Mouse (Mus musculus) telencephalon, adult 2 months (tissue): ENCODE measurements around the gene Sinhcaf.
"Not testable (repeated sequence)": the region's sequence is repeated elsewhere in the genome, so short reads cannot be mapped to it uniquely, and the experiment has no call there.

Experiments used
- DNase-seq: peaks from one replicate; pipeline ENCODE4 v3.0.0-alpha.2; 2011; ENCODE audit warnings: low read depth, low spot score

Sinhcaf gene

DNA sequence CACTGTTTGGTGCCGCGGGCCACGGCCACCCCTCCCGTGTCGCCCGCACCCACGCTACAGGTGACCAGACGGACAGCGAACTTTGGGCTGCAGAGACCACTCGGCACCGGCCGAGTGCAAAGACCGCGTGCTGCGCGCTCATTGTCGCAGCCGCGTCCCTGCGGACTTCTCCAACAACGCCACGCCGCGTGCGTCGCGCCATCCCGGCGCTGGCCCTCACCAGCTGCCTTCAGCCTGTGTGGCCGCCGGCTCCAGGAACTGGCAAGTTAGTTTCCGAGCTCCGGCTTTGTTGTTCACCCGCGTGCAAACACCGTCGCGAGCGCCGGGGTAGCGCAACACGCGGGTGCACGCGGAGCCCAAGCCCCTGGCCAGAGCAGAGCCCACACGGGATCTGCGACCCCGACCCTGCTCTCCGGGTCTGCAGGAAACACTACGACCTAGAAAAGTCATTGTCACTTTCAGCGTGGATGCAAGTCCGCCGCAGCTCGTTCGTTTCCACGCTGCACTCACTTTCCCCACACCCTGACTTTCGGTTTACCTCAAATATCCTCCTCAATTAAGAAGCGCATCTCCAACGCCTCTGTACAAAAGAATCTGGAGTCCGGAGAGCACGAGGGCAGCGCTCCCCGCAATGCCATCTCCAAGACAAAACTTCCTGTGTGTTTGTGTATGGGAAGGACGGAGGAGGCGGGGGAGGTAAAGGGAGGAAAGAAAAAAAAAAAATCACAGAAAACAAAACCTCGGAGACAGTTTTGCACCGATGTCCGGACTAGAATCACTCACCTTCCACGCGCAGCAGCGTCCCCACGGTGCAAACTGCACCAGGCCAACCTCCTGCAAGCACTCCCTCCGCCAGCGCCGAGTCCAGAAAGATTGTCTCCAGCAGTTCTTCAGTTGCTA, 508 bp downstream of the Sinhcaf start:
- no peak for DNase-seq

DNA sequence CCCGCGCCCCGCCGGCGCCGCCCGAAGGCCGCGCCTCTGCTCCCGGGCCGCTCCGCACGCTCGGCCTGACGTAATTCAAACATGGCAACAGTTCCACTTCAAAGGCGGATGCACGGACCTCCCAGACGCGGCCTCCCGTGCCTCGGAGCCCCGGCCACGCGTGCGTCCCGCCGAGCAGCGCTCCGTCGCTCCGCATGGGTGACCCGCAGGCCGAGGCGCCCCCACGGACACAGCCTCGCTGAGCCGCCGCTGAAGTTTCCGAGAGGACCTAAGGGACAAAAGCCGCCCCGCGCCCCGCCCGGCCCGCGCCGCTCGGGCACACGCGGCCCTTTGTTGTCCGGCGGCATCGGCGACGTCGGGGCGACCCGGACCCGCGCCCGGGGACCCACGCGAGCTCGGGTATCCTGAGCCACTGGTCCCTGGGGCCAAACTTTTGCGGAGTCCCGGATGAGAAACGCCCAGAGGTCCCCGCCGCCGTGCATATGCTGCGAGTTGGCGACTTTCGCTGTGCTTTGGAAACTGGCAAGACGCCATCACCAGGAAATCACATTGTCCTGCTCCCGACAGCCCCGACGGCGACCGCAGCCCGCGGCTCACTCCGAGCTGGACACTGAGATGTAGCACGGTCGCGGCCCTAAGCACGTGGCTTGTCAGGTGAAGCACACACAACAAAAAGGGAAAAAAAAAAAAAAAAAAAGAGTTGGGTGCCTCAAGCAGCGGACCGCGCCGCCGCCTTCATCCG, 1.3 kb downstream of the Sinhcaf start:
- DNase-seq = no peak

DNA sequence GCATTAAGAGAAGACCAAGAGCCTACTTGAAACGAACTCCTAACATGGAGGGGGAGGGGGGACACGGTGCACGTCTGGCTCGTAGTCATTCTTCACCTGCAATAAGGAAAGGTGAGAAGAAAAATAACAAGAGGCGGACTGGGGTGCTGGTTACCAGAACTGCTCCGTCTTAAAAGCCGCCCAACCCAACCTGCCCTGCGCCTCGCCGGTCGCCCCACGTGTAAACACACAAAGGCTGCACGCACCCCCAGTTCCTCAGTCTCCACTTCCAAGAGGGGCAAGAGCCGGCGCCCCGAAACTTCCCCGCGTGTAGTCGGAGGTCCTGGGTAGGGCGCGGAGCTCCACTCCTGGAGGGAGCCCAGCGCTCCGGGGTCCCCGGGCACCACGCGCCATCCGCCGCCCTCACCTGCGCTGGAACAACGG, 1.9 kb downstream of the Sinhcaf start:
- DNase-seq = no peak

DNA sequence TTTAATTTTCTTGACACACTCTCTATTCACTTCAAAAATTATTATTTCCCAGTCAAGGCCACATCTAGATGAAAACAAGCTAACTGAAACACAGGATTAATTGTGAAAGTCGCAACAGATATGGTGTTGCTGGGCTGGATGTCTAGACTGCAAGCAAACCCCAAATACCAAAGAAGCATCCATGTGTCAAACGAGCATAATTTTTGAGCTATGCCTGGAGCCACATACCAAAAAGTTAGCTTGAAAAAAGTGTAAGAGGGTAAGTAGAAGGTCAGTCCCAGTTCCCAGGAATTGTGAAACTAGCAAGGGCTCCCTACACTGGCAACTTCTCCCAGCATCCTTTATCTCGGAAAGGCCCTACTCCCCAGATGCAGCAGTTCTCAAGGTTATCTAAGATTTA, 2.6 kb downstream of the Sinhcaf start:
- DNase-seq = no peak

DNA sequence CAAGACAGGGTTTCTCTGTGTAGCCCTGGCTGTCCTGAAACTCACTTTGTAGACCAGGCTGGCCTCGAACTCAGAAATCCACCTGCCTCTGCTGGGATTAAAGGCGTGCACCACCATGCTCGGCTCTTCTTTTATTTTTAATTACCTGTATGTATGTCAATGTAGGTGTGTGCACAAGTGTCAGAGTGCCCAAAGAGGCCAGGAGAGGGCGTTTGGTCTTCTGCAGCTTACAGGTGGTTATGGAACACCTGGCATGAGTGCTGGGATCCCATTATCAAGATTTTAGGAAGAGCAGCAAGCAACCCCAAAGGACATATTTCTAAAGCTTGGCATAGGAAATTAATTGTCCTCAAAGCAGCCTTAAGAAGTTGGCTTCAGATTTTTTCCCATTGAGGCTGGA, 3.9 kb downstream of the Sinhcaf start:
- no peak for DNase-seq

DNA sequence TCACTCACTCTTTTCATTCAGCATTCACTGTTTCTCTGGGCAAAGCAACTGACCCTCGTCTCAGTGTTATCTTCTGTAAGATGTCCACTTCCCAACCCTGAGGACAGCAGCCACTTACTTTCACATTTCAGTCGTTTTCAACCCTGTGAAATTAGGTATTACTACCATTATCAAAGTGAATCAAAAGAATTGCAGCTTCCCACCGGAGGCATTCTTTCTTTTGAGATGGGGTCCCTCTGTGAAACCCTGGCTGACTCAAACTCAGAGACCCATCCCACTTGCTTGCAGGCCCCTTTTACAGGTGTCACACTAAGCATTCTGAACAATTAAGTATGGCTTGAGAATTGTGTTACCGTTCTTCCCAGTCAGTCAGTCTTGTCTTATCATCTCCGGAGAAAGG, 4.4 kb downstream of the Sinhcaf start:
- no peak for DNase-seq

DNA sequence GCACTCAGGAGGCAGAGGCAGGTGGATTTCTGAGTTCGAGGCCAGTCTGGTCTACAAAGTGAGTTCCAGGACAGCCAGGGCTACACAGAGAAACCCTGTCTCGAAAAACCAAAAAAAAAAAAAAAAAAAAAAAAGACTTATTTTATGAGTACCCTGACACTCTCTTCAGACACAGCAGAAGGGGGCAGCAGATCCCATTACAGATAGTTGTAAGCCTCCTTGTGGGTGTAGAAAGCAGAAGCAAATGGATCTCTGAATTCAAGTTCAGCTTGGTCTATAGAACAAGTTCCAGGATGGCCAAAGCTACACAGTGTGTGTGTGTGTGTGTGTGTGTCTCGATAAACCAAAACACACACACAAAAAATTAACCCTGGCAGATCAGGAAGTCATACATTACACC, 5.9 kb downstream of the Sinhcaf start:
- not testable (repeated sequence) for DNase-seq

DNA sequence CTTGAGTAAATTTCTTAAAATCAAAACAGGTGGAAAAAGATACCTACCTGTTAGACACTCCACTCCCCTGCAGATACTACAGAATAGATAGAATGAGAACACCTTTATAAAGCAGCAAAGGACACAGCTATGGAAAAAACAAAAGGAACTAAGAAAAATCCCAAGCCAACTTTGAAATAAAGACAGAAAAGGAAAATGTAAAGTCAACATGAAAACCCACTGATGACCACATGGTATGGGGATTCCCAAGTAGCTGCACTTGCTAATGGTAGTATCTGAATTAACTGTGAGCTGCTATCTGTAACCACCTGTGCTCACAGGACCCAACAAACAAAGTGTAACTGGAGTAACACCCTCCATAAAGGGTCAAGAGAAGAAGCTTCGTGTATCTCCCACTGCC, 8.6 kb downstream of the Sinhcaf start:
- DNase-seq = no peak

DNA sequence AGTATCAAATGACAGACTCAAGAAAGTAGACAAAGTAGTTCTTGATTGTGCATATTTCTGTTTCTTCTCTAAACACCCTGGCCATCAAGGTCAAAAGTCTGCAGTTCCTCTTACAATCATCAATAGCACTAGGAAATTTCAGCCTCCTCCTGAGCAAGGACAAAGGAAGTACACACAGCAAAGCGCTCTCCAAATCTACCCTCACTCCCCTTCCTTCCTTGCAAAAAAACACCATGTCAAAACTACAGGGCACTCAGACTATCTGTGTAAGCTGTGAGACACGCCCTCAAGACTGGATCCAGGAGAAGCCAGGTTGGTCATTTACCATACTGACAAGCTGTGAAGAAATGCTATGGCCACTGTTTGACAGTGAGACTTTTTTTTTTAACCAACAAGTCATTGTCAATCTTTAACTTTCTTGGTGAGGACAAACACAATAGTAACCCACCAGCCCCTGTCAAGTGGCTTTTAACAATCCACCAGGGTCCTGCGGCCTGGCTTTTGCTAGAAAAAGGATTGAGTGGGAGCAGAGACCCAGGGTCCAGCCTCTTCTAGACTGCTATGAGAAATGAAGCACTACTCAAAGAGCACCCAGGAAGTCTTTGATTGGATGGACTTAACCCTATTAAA, 11.2 kb downstream of the Sinhcaf start:
- DNase-seq = no peak

DNA sequence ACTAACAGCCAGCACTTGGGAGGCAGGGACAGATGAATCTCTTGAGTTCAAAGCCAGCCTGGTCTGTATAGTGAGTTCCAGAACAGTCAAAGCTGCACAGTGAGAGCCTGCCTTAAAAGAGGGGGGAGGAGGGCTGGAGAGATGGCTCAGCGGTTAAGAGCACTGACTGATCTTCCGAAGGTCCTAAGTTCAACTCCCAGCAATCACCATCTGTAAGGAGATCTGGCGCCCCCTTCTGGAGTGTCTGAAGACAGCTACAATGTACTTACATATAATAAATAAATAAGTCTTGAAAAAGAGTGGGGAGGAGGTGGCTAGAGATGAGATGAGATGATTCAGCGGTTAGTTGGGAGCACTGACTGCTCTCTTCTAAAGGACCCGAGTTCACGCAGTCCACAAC, 15.0 kb downstream of the Sinhcaf start:
- DNase-seq = no peak

DNA sequence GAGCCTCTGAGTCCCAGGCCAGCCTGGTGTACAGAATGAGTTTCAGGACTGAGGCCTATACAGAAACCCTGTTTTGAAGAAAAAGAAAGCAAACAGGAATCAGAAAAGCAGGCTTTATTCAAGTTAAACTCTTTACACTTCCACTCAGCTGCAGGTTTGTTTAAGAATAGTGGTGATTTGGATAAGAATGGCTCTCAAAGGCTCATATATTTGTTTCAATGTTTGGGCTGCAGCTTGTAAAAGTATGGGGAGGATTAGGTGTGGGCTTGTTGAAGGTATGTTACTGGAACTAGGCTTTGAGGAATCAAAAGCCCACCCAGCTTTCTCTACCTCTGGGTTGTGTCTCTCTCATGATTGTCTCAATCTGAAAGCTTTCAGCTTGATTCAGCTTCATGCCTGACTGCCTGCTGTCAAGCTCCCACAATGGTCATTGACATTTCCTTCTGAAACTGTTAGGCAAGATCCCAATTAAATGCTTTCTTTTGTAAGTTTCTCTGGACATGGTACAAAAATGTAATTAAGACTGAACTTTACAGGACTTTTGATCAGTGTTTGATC, 27.3 kb downstream of the Sinhcaf start:
- DNase-seq = no peak

DNA sequence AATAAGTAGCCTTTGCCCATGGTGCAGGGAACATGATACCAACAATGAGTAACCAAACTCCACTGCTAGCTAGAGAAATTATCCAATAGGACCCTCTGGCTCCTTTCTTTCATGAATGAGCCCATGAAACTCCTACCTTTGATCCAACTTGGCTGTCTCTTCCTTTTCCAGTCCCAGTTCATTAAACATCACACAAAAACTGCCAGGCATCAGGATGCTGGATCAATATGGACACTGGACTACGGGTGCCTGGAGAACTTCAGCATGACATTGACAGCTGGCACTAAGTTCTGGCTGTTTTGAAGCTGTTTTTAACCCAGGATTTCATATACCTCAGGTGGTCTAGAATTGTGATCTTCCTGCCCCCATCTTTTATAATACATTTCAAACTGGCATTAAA, 28.6 kb downstream of the Sinhcaf start:
- DNase-seq = no peak

DNA sequence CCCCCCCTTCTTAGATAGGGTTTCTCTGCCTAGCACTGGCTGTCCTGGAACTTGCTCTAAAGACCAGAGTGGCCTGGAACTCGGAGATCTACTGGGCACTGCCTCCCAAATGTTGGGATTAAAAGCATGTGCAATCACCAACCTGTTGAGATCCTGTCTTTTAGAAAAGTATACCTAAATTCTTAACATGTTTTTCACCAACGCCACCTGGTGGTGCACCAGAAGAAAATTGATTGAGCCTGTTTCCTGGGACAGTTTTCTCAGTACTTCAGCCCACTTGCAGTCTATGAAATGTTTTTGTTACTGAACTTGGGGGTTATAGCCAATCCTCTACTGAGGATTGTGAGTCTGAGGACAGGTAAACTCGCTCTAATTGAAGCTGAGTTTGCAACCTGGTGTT, 29.4 kb downstream of the Sinhcaf start:
- DNase-seq = no peak

DNA sequence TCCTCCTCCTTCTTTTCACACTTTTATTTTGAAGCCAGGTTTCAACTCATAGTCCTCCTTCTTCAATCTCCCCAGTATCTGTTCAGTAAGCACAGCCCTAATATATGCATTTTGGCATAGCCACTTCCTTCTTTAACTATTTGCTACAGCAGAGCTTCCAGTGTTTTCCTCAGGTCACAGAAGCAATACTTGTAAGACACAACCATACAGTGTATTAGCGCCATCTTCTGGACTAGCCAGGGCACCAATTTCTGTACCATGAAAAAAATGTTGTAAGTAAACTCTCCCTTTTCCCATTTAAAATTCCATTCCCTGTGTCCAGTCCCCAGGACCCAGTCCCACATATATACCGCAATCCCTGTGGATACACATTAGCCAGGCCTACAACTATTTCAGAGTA, 32.3 kb downstream of the Sinhcaf start:
- DNase-seq = peak; percentile 58

DNA sequence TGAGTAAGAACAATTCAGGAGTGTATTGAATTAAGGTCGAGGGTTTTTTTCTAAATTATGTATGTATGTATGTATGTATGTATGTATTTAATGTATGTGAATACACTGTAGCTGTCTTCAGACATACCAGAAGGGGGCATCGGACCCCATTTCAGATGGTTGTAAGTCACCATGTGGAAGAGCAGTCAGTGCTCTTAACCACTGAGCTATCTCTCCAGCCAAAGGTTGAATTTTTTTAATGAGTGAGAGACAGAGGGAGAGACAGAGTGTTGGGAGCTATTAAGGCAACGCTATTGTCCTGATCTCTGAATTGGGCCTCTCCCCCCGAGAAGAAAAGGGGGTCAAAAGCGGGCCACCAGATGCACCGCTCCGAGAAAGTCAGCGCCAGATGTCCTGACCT, 34.4 kb downstream of the Sinhcaf start:
- DNase-seq = not testable (repeated sequence)

DNA sequence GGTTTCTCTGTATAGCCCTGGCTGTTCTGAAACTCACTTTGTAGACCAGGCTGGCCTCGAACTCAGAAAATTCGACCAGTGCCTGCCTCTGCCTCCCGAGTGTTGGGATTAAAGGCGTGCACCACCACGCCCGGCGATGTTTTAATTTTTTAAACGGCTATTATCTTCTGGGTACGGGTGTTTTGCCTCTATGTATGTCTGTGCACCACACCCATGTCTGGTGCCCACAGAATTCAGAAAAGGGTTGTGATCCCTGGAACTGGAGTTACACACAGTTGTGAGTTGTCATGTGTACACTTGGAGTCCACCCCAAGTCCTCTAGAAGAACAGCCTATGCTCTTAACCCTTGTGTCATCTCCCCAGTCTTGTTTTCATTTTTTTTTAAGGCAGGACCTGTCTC, 39.3 kb downstream of the Sinhcaf start:
- no peak for DNase-seq

DNA sequence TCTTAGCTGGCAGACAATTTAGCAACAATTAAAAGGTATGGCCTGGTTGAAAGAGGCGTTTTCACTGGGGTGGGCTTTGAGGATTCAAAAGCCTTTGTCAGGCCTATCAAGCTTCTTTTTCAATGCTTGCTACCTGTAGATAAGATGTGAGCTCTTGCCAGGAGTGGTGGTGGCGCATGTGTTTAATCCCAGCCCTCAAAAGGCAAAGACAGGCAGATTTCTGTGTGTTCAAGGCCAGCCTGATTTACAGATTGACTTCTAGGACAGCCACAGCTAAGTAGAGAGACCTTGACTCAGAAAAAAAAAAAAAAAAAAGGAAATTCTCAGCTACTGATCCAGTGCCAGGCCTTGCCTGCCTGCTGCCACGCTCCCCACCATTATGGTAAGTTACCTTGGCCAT, 43.5 kb downstream of the Sinhcaf start:
- no peak for DNase-seq

DNA sequence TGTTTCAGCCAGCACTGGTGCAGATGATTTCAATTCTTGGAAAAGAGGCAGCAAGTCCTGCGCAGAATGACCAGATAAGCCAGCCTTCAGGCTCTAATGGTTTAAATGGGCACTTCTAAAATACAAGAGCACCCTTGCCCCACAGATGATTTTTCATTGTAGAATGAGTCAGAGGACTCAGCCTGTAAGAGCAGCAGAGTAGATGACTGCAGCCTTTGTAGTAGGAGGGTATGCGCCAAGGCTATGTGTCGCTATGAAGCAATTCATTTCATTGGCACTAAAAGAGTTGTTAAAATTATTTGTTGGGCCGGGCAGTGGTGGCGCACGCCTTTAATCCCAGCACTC, 49.8 kb downstream of the Sinhcaf start:
- DNase-seq = no peak

DNA sequence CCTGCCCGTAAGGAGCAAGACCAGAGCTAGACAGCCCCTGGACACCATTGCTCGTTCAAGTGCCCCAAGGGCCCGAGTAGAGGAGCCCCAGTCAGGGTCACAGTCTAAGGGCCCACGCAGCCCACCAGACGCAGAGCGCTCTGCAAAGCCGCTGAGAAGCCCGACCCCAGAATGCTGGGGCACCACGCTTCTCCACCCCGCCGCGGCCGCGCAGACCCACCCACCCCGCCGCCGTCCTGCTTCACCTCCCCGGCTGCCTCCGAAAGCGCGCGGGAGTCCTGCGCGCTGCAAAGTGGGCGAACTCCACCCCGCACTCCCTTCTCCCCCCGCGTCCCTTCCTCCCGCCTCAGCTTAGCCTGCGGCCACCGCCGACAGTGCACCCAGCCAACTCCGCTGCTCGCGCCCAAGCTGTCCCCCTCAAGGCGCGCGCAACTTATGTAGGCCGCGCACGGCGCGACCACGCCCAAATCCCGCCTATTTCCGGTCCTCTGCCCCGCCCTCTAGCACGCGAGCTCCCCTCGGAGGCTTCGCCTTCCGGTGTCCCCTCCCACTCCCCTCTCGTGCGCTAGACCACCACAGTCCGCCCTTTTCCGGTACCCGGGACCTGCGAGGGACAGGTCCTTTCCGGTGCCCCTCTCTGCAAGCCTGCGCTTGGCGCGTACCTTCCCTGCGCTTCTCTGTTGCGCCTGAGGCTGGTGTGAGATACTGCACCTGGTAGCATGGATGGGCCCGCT, 50.3 kb downstream of the Sinhcaf start, which contains the start of gene Caprin2:
Gene Caprin2 (minus strand): TSS at position 465 of the 734 bp plus-strand sequence.
- peak; percentile 85 for DNase-seq

DNA sequence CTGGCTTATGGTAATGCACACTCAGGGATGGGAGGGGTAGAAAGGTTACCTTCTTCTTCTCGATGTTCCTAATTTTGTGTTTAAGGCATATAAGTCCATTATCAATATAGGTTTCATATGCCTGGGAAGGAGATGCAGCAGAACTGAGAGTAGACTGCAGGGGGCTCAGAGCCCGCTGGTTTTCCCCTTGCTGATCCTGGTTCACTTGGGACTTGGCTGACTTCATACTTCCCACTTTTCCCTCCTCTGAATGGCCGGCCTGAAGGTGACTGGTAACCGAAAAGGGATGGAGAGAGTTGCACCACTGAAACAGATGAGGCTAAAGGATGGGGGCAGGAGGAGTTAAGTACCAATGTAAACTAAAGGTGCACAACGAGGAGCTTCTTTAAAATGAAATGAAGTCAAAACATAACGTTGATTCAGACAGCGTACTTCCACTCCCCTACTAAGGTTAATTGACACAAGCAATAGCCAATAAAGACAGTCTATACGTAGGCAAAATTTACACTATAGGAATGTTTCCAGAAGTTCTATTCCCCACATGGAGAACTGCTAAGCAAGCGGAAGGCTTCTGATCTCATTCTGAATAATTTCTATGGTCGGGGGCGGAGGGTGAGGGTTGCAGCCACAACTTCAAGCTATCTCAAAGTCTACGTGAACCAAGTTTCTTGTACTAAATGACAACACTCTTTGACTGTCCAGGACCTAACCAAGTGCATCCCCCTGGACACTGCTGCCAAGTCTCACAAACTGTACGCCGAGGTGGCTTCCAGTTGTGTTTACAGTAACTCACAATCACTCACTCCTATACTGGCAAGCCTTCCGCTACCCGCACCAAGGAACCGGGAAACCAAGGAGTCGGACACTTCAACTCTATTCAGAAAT, 51.1 kb downstream of the Sinhcaf start:
- DNase-seq = peak; percentile 6

DNA sequence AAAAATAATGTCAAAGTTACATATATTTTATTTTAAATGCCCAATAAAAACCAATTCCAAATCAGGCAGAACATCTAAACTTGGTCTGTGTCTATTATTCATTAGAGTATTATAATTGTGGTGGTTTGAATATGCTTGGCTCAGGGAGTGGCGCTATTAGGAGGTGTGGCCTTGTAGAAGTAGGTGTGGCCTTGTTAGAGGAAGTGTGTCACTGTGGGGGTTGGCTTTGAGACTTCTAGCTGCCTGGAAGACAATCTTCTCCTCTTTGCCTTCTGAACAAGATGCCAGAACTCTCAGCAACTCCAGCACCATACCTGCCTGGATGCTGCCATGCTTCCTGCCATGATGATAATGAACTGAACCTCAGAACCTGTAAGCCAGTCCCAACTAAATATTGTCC, 72.4 kb downstream of the Sinhcaf start:
- DNase-seq = no peak
